Mouse (Mus musculus) stomach, postnatal 0 days (tissue): ENCODE results near the gene Atrip.

Source experiments
- CTCF ChIP-seq: IDR thresholded peaks from 2 replicates; pipeline ENCODE4 v1.5.1; 2016; ENCODE audit warnings: antibody characterized with exemption, low read depth, mild to moderate bottlenecking, moderate library complexity
- EP300 ChIP-seq: optimal IDR thresholded peaks from 2 replicates; pipeline ENCODE3; 2016; ENCODE audit warnings: antibody characterized with exemption

DNA sequence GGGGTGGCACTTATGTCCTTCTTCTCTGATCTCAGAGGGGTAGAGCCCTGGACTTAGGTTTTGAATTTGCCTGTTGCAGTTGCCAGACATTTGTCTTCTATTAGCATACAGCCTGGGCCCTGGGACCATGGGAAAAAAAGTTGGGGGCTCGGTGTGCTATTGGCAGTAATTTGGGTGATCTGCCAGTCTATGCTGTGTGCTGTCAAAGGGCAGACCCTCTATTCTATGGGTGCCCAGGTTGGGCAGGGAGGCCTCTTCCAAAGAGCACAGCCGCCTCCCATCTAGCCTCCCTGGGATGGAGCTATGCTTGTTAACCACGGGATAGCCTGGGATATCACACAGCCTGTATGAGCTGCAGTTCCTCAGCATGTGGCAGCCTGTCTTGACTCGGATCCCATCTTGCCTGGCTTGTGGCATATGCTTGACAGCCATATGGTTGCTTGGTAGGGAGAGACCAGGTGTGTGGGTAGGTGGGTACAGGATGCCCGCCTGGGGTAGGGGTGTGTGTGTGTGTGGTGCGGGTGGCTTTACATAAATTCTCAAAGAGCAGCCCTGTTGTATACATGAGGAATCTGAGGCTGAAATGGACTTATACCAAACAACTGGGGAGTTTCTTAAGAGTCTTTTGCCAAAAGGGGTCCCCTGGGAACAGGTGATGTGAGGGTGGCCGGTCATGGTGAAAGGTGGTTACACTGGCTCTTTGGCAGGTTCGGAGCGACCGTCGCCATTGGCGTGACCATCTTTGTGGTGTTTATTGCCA is 18.5 kb downstream of the Atrip start:
- no peak for TF ChIP-seq CTCF
- TF ChIP-seq EP300 = no peak
